Mouse (Mus musculus) midbrain, embryonic 12.5 days (tissue): ENCODE data around the gene A2ml1. TPM values are rescaled to one million over a fixed set of nuclear protein-coding genes. Genes with fewer than 3 reads are reported as not detected.

Experiments used
- ATAC-seq: fragments of 200-750 bp; cut with Nextera tagmentation; 2 replicates; pipeline ENCODE4 v1.8.0; 2017; ENCODE audit warnings: low read depth, moderate TSS enrichment, moderate library complexity; ENCODE audit not compliant: low FRiP score
- H3K27ac ChIP-seq: fragments of 300-500 bp; sonication (generic); replicated peaks from 2 replicates; pipeline ENCODE4 v1.5.1; 2016; ENCODE audit warnings: mild to moderate bottlenecking
- H3K27me3 ChIP-seq: fragments of 300-500 bp; sonication (generic); 2 replicates; pipeline ENCODE4 v1.6.1; 2016; ENCODE audit warnings: mild to moderate bottlenecking
- H3K36me3 ChIP-seq: fragments of 300-500 bp; sonication (generic); 2 replicates; pipeline ENCODE4 v1.6.1; 2016
- H3K4me1 ChIP-seq: fragments of 300-500 bp; sonication (generic); 2 replicates; pipeline ENCODE4 v1.6.1; 2016
- H3K4me2 ChIP-seq: fragments of 300-500 bp; sonication (generic); replicated peaks from 2 replicates; pipeline ENCODE4 v1.6.1; 2016; ENCODE audit warnings: mild to moderate bottlenecking, moderate library complexity
- H3K4me3 ChIP-seq: fragments of 300-500 bp; sonication (generic); 2 replicates; pipeline ENCODE4 v1.5.1; 2016; ENCODE audit warnings: mild to moderate bottlenecking
- H3K9ac ChIP-seq: fragments of 300-500 bp; sonication (generic); replicated peaks from 2 replicates; pipeline ENCODE4 v1.6.1; 2016; ENCODE audit warnings: mild to moderate bottlenecking, moderate library complexity
- H3K9me3 ChIP-seq: fragments of 300-500 bp; sonication (generic); 2 replicates; pipeline ENCODE4 v1.6.1; 2016; ENCODE audit warnings: mild to moderate bottlenecking
- WGBS: fragments of 180-500 bp; shearing (Covaris S2); methylation state at CpG from one replicate; pipeline ENCODE4 v1.1.7; 2016; 5-methylcytosine and 5-hydroxymethylcytosine counted together
- polyA plus RNA-seq: library from polyadenylated mRNA; unstranded; fragments of >200 nt; fragmentation: Nextera tagmentation; extraction: Ambion mirVana; gene quantifications from 2 replicates; pipeline ENCODE4 v1.2.1, GENCODE M21; 2016

The A2ml1 gene
- polyA plus RNA-seq, 1 experiment from 2014 or later: not detected

- no peak overlapping the region for H3K4me3 ChIP-seq
- no peaks in the 10 kb centered on the region for H3K36me3 ChIP-seq
- H3K27me3 ChIP-seq: no peaks in the 10 kb centered on the region
- no peak overlapping the region for H3K9ac ChIP-seq
- no peaks in the 10 kb centered on the region for H3K4me1 ChIP-seq
- ATAC-seq: no peak
- no peaks in the 10 kb centered on the region for H3K9me3 ChIP-seq
- H3K27ac ChIP-seq: no peak overlapping the region
- H3K4me2 ChIP-seq: no peak overlapping the region
- 85% methylated on average over 10 of the region's 10 CpGs for WGBS
Measured at GRCm38 (mm10) chr6:128548532-128548931, 32.9 kb downstream of the A2ml1 start.

GRCm38 (mm10) chr6:128545402-128545801 is 36.0 kb downstream of the A2ml1 start:
- no peak overlapping the region for H3K4me2 ChIP-seq
- H3K9me3 ChIP-seq: no peaks in the 10 kb centered on the region
- no peak for ATAC-seq
- no peaks in the 10 kb centered on the region for H3K36me3 ChIP-seq
- H3K4me3 ChIP-seq: no peak overlapping the region
- no peaks in the 10 kb centered on the region for H3K27me3 ChIP-seq
- no peaks in the 10 kb centered on the region for H3K4me1 ChIP-seq
- WGBS: 88% methylated on average over 4 of the region's 4 CpGs
- H3K9ac ChIP-seq: no peak overlapping the region
- no peak overlapping the region for H3K27ac ChIP-seq

- H3K4me2 ChIP-seq: no peak overlapping the region
- H3K9ac ChIP-seq: no peak overlapping the region
- H3K27me3 ChIP-seq: no peaks in the 10 kb centered on the region
- WGBS: 89% methylated on average over 13 of the region's 13 CpGs
- H3K4me3 ChIP-seq: no peak overlapping the region
- no peaks in the 10 kb centered on the region for H3K4me1 ChIP-seq
- H3K36me3 ChIP-seq: no peaks in the 10 kb centered on the region
- H3K27ac ChIP-seq: no peak overlapping the region
- ATAC-seq: no peak
- no peaks in the 10 kb centered on the region for H3K9me3 ChIP-seq
Measured at GRCm38 (mm10) chr6:128543226-128543625, 38.2 kb downstream of the A2ml1 start.

- no peaks in the 10 kb centered on the region for H3K4me1 ChIP-seq
- no peak for ATAC-seq
- no peaks in the 10 kb centered on the region for H3K9me3 ChIP-seq
- H3K4me3 ChIP-seq: no peak overlapping the region
- H3K27ac ChIP-seq: no peak overlapping the region
- no peaks in the 10 kb centered on the region for H3K27me3 ChIP-seq
- no peak overlapping the region for H3K9ac ChIP-seq
- 91% methylated on average over 2 of the region's 2 CpGs for WGBS
- H3K36me3 ChIP-seq: no peaks in the 10 kb centered on the region
- H3K4me2 ChIP-seq: no peak overlapping the region
Measured at GRCm38 (mm10) chr6:128535250-128535649, 46.2 kb downstream of the A2ml1 start.

- ATAC-seq: no peak
- Histone ChIP-seq H3K9ac (no peak overlapping the region), H3K9me3 (no peaks in the 10 kb centered on the region), H3K4me2 (no peak overlapping the region), H3K4me1 (no peaks in the 10 kb centered on the region), H3K27ac (no peak overlapping the region), H3K4me3 (no peak overlapping the region), H3K27me3 (no peaks in the 10 kb centered on the region), H3K36me3 (no peaks in the 10 kb centered on the region)
- 89% methylated on average over 6 of the region's 6 CpGs for WGBS
Measured at GRCm38 (mm10) chr6:128533296-128533695, 48.1 kb downstream of the A2ml1 start.

- no peaks in the 10 kb centered on the region for H3K4me1 ChIP-seq
- no peak overlapping the region for H3K4me2 ChIP-seq
- H3K4me3 ChIP-seq: no peak overlapping the region
- no peaks in the 10 kb centered on the region for H3K36me3 ChIP-seq
- no peak overlapping the region for H3K27ac ChIP-seq
- 94% methylated on average over 9 of the region's 9 CpGs for WGBS
- ATAC-seq: no peak
- H3K9me3 ChIP-seq: no peaks in the 10 kb centered on the region
- H3K27me3 ChIP-seq: no peaks in the 10 kb centered on the region
- H3K9ac ChIP-seq: no peak overlapping the region
Measured at GRCm38 (mm10) chr6:128532701-128533100, 48.7 kb downstream of the A2ml1 start.

GRCm38 (mm10) chr6:128528491-128528890 is 52.9 kb downstream of the A2ml1 start:
- no peak overlapping the region for H3K4me3 ChIP-seq
- H3K27me3 ChIP-seq: no peaks in the 10 kb centered on the region
- H3K36me3 ChIP-seq: no peaks in the 10 kb centered on the region
- H3K9ac ChIP-seq: no peak overlapping the region
- H3K4me2 ChIP-seq: no peak overlapping the region
- no peak for ATAC-seq
- 83% methylated on average over 4 of the region's 4 CpGs for WGBS
- H3K9me3 ChIP-seq: no peaks in the 10 kb centered on the region
- no peak overlapping the region for H3K27ac ChIP-seq
- no peaks in the 10 kb centered on the region for H3K4me1 ChIP-seq

GRCm38 (mm10) chr6:128527110-128527509 is 54.3 kb downstream of the A2ml1 start:
- Histone ChIP-seq H3K9me3 (no peaks in the 10 kb centered on the region), H3K4me3 (no peak overlapping the region), H3K27ac (no peak overlapping the region), H3K9ac (no peak overlapping the region), H3K27me3 (no peaks in the 10 kb centered on the region), H3K4me1 (no peaks in the 10 kb centered on the region), H3K4me2 (no peak overlapping the region), H3K36me3 (no peaks in the 10 kb centered on the region)
- 84% methylated on average over 1 of the region's 1 CpGs for WGBS
- ATAC-seq: no peak

- H3K27me3 ChIP-seq: no peaks in the 10 kb centered on the region
- H3K9ac ChIP-seq: no peak within 1 kb of the TSS
- H3K36me3 ChIP-seq: no peaks in the 10 kb centered on the region
- no peak for ATAC-seq
- H3K4me3 ChIP-seq: no peak within 1 kb of the TSS
- no peak within 1 kb of the TSS for H3K4me2 ChIP-seq
- WGBS: 78% methylated on average over 4 of the region's 4 CpGs
- H3K9me3 ChIP-seq: no peaks in the 10 kb centered on the region
- no peak within 1 kb of the TSS for H3K27ac ChIP-seq
- H3K4me1 ChIP-seq: no peaks in the 10 kb centered on the region
Measured at GRCm38 (mm10) chr6:128526601-128527000, 54.8 kb downstream of the A2ml1 start, which contains the start of gene Pzp. Pzp (minus strand) TSS chr6:128526720.

GRCm38 (mm10) chr6:128525801-128526200 is 55.6 kb downstream of the A2ml1 start:
- no peaks in the 10 kb centered on the region for H3K27me3 ChIP-seq
- H3K27ac ChIP-seq: no peak overlapping the region
- WGBS: 88% methylated on average over 4 of the region's 4 CpGs
- no peak for ATAC-seq
- no peaks in the 10 kb centered on the region for H3K36me3 ChIP-seq
- H3K4me2 ChIP-seq: no peak overlapping the region
- H3K9ac ChIP-seq: no peak overlapping the region
- H3K4me3 ChIP-seq: no peak overlapping the region
- no peaks in the 10 kb centered on the region for H3K9me3 ChIP-seq
- H3K4me1 ChIP-seq: no peaks in the 10 kb centered on the region

GRCm38 (mm10) chr6:128523360-128523759 is 58.0 kb downstream of the A2ml1 start:
- no peak for ATAC-seq
- Histone ChIP-seq H3K4me2 (no peak overlapping the region), H3K4me1 (no peaks in the 10 kb centered on the region), H3K9me3 (no peaks in the 10 kb centered on the region), H3K4me3 (no peak overlapping the region), H3K36me3 (no peaks in the 10 kb centered on the region), H3K27ac (no peak overlapping the region), H3K9ac (no peak overlapping the region), H3K27me3 (no peaks in the 10 kb centered on the region)
- 83% methylated on average over 3 of the region's 3 CpGs for WGBS

GRCm38 (mm10) chr6:128519159-128519558 is 62.2 kb downstream of the A2ml1 start:
- H3K4me1 ChIP-seq: no peaks in the 10 kb centered on the region
- H3K36me3 ChIP-seq: no peaks in the 10 kb centered on the region
- no peak overlapping the region for H3K4me2 ChIP-seq
- H3K27ac ChIP-seq: no peak overlapping the region
- 90% methylated on average over 7 of the region's 7 CpGs for WGBS
- no peak overlapping the region for H3K4me3 ChIP-seq
- H3K27me3 ChIP-seq: no peaks in the 10 kb centered on the region
- no peak for ATAC-seq
- H3K9ac ChIP-seq: no peak overlapping the region
- no peaks in the 10 kb centered on the region for H3K9me3 ChIP-seq

GRCm38 (mm10) chr6:128505676-128506236 is 75.7 kb downstream of the A2ml1 start:
- Histone ChIP-seq H3K27me3 (no peaks in the 10 kb centered on the region), H3K9ac (no peak overlapping the region), H3K4me2 (no peak overlapping the region), H3K4me1 (no peaks in the 10 kb centered on the region), H3K36me3 (no peaks in the 10 kb centered on the region), H3K4me3 (no peak overlapping the region), H3K27ac (no peak overlapping the region), H3K9me3 (no peaks in the 10 kb centered on the region)
- WGBS: 85% methylated on average over 2 of the region's 2 CpGs
- ATAC-seq: no peak
